Mouse (Mus musculus) embryonic fibroblast, embryonic 13.5 days (primary cell): ENCODE data around the gene Fbxl3. TPM values are rescaled to one million over a fixed set of nuclear protein-coding genes. Genes with fewer than 3 reads are reported as not detected.

ENCODE experiments used
- H3K27ac ChIP-seq: 2 replicates; pipeline ENCODE4 v1.5.1; 2012; ENCODE audit warnings: low read length, control low read depth, inconsistent platforms; ENCODE audit not compliant: insufficient read depth
- H3K4me1 ChIP-seq: 2 replicates; pipeline ENCODE4 v1.6.1; 2011; ENCODE audit warnings: low read length; ENCODE audit not compliant: control insufficient read depth, insufficient read depth
- H3K4me3 ChIP-seq: 2 replicates; pipeline ENCODE4 v1.5.1; 2011; ENCODE audit warnings: mild to moderate bottlenecking, control low read depth, low read length; ENCODE audit not compliant: insufficient read depth
- CTCF ChIP-seq: IDR thresholded peaks from 2 replicates; pipeline ENCODE4 v1.5.1; 2011; ENCODE audit warnings: mild to moderate bottlenecking, control low read depth, low read length, moderate library complexity, borderline replicate concordance; ENCODE audit not compliant: insufficient read depth
- POLR2A ChIP-seq: IDR thresholded peaks from 2 replicates; pipeline ENCODE4 v1.6.1; 2011; ENCODE audit warnings: low read depth, mild to moderate bottlenecking, control low read depth, low read length, moderate library complexity
- polyA plus RNA-seq: library from polyadenylated mRNA; stranded (reverse); fragments of >200 nt; gene quantifications from 2 replicates; pipeline ENCODE4 v1.2.4, GENCODE M21; 2011; ENCODE audit warnings: low read depth; ENCODE audit not compliant: missing spikeins, insufficient read length

Fbxl3 gene
- polyA plus RNA-seq, 1 experiment, result 66.4 TPM

DNA sequence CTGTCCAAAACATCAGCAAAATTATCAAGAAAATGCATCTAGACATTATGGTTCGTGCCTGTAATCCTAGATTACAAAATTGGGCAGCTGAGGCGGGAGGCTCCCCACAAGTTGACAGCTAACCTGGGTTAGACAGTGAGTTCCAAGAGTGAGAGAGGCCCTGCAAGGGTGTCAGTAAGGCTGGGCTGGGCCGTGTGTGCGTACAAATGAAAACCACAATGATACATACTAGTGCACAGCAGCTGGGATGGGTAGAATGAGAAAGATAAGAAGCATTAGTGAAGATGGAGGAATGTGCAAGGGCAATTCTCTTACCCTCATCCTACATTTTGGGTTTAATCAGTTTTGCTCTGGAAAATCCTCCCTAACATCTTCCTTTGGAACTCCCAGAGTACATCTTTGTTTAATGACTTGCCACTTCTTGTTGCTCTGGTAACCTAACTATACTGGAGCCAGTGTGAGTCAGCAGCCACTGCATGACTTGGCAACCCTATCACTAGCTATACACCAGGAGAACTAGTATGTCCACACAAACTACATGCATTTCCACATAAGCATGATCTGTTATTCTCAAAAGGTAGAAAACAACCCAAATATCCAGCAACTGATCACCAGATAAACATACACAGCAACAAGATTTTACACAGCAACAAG lies 12.6 kb downstream of the Fbxl3 start:
- no peak overlapping the region for H3K4me3 ChIP-seq
- no peak overlapping the region for H3K27ac ChIP-seq
- no peak for TF ChIP-seq POLR2A
- TF ChIP-seq CTCF, result no peak
- no peaks in the 10 kb centered on the region for H3K4me1 ChIP-seq

DNA sequence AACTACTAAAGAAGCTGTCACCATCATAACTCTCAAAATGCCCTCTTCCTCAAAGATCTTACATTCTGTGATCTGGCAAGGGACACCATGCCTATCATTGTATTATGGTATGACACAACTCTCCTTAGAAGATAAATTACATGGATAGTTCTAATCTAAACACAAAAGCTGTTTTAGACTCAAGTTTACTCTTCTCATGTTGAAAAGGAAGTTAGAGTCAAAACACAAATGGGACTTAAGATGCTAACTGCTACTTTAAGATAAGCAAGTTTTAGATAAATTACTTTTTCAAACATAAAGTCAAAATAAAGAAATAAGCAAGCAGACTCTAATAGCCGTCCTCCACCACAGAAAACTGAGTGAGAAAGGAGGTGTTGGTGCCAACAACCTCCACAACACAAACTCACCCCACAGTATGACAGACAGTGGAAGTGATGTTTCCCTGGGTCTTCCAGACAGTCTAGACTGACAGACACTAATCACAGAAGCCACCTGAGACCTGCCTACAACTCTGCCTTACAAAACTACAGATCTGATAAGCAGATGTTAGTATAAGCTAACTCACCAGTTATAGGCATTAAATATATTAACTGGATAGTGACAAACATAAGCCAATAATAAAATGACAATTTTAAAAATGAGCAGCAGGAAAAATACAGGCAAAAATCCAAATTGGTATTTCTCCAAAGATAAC lies 13.4 kb downstream of the Fbxl3 start:
- Histone ChIP-seq H3K27ac (no peak overlapping the region), H3K4me1 (no peaks in the 10 kb centered on the region), H3K4me3 (no peak overlapping the region)
- TF ChIP-seq CTCF (no peak), POLR2A (no peak)

DNA sequence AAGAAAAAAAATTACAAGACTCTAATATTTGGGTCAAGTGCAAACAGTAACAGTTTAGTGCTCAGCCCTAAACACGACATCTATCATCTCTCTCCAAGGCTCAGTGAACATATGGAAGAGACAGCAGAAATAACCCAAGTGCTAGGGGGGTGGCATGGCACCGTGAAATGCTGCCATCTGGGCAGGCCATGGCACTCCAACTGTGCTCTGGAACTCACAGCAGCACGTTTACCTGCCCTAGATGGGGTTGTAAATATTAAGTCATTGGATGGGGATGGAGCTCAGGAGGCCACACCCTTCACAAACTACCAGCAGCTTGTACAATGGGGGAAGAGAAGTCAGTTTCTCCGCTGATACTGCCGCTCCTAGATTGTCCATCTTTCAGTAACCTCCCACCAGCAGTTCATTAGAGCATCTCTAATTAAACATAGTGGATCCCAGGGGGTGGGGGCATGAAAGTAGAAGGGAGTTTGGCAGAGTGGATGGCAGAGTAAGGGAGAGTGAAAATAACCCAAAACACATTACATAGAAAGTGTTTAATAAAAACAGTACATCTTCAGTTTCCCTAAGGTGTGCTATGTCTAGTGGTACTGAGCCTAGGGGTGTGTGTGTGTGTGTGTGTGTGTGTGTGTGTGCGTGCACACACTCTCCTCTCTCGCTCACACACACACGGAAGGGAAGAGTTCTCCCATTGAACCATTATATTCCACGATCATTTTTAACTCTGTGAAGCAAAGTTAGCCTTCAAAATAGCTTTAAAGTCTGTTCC lies 20.0 kb downstream of the Fbxl3 start:
- Histone ChIP-seq H3K4me1 (no peaks in the 10 kb centered on the region), H3K4me3 (no peak overlapping the region), H3K27ac (no peak overlapping the region)
- TF ChIP-seq POLR2A (no peak), CTCF (no peak)

DNA sequence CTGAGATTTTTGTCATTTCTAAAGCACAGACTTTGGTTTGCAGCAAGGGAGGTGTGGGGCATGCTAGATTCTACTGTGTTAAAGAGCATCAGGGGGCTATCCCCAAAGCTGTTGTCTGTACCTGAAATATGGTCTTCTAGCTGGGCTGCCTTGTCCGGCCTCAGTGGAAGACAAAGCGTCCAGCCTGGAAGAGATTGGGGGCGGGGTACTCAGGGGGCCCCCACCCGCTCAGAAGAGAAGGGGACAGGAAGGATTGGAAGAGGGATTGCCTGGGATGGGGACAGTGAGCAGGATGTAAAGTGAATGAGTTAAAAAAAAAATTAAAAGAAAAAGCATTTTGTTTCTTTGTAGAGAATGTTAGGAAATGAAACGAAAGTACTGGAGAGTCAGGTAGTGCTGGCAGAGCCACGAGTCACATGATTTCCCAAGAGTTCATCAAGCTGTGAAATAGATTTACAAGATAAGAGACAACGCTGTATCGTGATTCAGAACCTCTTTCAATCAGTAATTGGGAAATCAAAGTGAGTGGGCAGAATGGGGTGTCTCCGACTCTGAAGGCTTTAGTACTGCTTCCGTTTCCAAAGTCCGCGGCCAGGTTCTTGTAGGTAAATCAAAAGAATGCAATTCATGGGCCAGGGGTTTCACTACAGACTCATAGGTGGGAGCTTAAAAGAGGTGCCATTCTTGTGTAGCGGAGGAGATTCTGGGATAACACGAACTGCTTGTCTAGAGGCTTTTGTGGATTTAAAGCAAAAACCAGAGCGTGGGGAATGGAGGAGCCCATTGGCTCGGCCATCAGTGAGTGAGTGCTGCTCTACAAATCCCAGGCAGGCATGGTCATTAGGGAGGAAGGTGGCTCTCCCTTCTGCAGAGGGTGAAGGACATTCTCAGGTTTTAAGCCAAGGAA lies 21.1 kb downstream of the Fbxl3 start:
- no peaks in the 10 kb centered on the region for H3K4me1 ChIP-seq

DNA sequence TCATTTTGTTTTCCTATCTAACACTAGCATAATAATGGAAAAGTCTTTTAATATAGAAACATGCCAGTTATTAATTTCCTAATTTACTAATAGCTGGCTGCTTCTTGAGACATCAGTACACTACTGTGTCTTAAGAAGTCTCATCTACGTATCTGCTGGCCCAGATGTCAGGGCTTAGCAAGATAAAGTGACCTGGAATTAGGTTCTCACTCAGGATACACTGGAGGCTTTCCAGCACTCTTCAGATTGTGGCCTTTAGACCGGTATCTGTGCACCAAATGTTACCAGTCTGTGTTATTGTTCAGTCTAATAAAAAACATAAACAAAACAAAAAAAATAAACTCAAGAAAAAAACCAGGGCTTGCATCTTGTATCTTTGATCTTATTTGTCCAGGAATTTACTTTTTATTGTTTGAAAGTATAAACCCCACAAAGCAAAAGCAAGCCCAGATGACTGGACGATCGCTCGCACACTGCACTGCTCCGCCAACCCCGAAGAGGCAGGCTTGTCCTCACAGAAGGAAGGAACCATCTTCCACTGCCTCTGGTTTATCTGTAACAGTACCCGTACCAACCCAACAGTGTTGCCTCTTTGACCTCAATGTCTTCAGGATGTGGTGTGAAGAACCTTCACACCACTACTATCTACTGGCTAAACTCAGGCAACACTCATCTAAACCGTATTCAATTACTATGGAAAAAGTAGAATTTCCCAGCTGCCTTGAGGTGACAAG lies 21.9 kb downstream of the Fbxl3 start:
- no peak for TF ChIP-seq POLR2A
- no peak for TF ChIP-seq CTCF
- no peaks in the 10 kb centered on the region for H3K4me1 ChIP-seq
- H3K27ac ChIP-seq, result no peak overlapping the region
- no peak overlapping the region for H3K4me3 ChIP-seq

More for the DNA sequence above, 21.1 kb downstream of the Fbxl3 start:
- H3K27ac ChIP-seq, result no peak overlapping the region
- H3K4me3 ChIP-seq, result no peak overlapping the region
- no peak for TF ChIP-seq CTCF
- no peak for TF ChIP-seq POLR2A

DNA sequence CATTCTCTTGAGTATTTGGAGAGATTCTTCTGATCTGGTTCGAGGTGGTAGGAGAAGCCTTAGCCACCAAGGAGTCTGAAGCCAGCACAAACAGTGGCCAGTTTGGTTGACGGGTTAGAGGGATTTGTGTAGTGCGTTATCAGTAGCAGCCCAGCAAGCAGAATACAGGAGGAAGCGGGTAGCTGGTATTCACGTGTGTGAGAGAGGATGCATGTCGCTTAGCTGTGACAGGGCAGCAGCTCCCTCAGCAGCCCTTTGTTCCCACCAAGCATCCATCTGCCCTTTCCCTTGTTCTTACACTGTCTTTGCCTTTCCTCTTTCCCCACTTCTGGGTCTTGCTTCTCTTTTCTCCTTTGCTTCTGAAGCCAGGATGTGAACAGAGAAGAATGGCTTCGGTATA lies 24.2 kb downstream of the Fbxl3 start:
- TF ChIP-seq POLR2A (no peak), CTCF (no peak)
- Histone ChIP-seq H3K4me3 (no peak overlapping the region), H3K4me1 (peaks cover 2% of the 10 kb centered on the region; the same call in 1 of the 2 replicates), H3K27ac (no peak overlapping the region)

DNA sequence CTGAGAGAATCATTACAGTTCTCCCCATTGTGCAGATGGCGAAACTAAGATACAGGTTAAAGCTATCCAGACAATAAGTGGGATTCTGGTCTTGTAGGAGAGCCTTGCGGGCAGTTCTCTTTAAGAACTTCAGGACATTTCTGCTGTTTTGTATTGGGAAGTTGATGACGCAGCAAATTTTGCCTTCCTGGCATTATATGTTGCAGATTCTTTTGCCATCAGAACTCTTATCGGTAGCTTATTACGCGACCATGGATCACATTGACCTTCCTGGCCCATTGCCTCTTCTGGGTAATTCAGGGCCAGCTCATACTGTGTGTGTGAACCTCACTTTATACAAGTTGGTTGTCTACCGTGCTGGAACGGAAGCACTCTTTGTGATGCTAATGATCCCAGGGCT lies 25.5 kb downstream of the Fbxl3 start:
- no peak for TF ChIP-seq CTCF
- TF ChIP-seq POLR2A, result no peak

DNA sequence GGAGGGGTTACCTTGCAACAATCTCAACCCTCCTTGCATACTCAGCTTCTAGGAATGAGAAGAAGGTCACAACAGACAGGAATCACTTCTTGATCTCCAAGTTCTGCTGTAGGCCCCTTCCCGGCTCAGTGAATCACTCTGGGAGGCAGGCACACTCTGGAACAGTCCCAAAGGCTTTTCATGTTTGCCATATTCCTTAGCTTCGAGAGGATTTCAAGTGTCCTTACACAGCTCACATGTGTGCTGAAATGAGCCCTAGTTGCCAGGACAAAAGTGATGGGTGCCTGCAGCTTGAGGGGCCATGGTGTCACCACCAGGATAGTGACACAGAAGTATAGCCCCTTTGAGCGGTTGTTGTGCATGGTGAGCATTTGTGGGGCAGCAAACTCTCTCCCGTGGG lies 26.6 kb downstream of the Fbxl3 start:
- Histone ChIP-seq H3K27ac (no peak overlapping the region), H3K4me1 (peaks cover 4% of the 10 kb centered on the region; the same call in 1 of the 2 replicates), H3K4me3 (no peak overlapping the region)
- TF ChIP-seq CTCF (no peak), POLR2A (no peak)

More for the DNA sequence above, 25.5 kb downstream of the Fbxl3 start:
- no peak overlapping the region for H3K27ac ChIP-seq
- H3K4me1 ChIP-seq, result peaks cover 4% of the 10 kb centered on the region; the same call in 1 of the 2 replicates
- H3K4me3 ChIP-seq, result no peak overlapping the region

DNA sequence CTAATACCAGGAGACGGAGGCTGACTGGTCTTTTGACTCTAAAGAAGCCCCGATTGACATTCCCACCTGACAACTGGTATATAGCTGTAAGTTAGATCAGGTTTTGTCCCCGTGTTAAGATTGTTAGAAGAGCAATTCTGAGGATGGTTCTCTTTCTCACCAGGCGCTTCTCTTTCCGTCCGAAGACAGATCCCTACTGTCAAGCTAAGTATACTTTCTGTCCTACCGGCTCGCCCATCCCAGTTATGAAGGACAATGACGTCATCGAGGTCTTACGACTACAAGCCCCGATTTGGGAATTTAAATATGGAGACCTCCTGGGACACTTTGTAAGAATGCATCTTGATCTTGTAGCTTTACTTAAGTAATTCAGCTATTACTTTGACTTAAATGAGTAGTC lies 27.9 kb downstream of the Fbxl3 start:
- TF ChIP-seq POLR2A (no peak), CTCF (no peak)
- Histone ChIP-seq H3K27ac (no peak overlapping the region), H3K4me3 (no peak overlapping the region), H3K4me1 (peaks cover 4% of the 10 kb centered on the region; the same call in 1 of the 2 replicates)
